ENCODE assay signal across 15 mouse cellular contexts in genomic region chr8:90266239-90266638, GRCm38 (mm10).
"Had no signal": no experiment of that assay in that cellular context is flagged by ENCODE, and none has a peak within 500 bp of the region (broad histone marks: within the 10 kb centered on the region; RNA-seq: fewer than 3 reads in every experiment).

No protein-coding gene starts in this region.

- H3K9me3 ChIP-seq: limb, embryonic 13.5 days; stomach, embryonic 15.5 days had no signal

- H3K27ac ChIP-seq: layer of hippocampus, adult 2 months; limb, embryonic 13.5 days; liver, embryonic 14.5 days; stomach, embryonic 15.5 days had no signal

- H3K36me3 ChIP-seq: limb, embryonic 13.5 days; stomach, embryonic 15.5 days had no signal

- H3K4me2 ChIP-seq: limb, embryonic 13.5 days; stomach, embryonic 15.5 days had no signal

- ATAC-seq: lung, postnatal 0 days had no signal

- DNase-seq: kidney, adult 11 months; kidney, adult 9 months; kidney, postnatal 10 days; kidney, postnatal 4 days; left cerebral cortex, postnatal 4 days; lung, adult 2 months; lung, postnatal 36 days; right cerebral cortex, postnatal 14 days; thymus, adult 2 months; thymus, postnatal 25 days had no signal

- H3K9ac ChIP-seq: limb, embryonic 13.5 days; liver, embryonic 14.5 days; stomach, embryonic 15.5 days had no signal

- H3K4me3 ChIP-seq: layer of hippocampus, adult 2 months; limb, embryonic 13.5 days; stomach, embryonic 15.5 days had no signal

- H3K27me3 ChIP-seq: stomach, embryonic 15.5 days had no signal

- H3K4me1 ChIP-seq: stomach, embryonic 15.5 days had no signal
